Mouse (Mus musculus) testis, adult 2 months (tissue): ENCODE results near the gene Rnf217. TPM values are rescaled to one million over a fixed set of nuclear protein-coding genes. Genes with fewer than 3 reads are reported as not detected.

Experiments
- H3K27ac ChIP-seq: fragments of 200-500 bp; 2 replicates; pipeline ENCODE4 v1.5.1; 2012; ENCODE audit warnings: low read depth, low read length; ENCODE audit not compliant: control insufficient read depth, insufficient read depth
- H3K27me3 ChIP-seq: fragments of 200-500 bp; 2 replicates; pipeline ENCODE4 v1.6.1; 2012; ENCODE audit warnings: mild to moderate bottlenecking, low read length, moderate library complexity; ENCODE audit not compliant: control insufficient read depth, insufficient read depth
- H3K36me3 ChIP-seq: fragments of 200-500 bp; 2 replicates; pipeline ENCODE4 v1.6.1; 2012; ENCODE audit warnings: mild to moderate bottlenecking, low read length; ENCODE audit not compliant: control insufficient read depth, insufficient read depth
- H3K4me1 ChIP-seq: fragments of 200-500 bp; 2 replicates; pipeline ENCODE4 v1.6.1; 2012; ENCODE audit warnings: low read length; ENCODE audit not compliant: control insufficient read depth, insufficient read depth
- H3K4me3 ChIP-seq: fragments of 200-500 bp; 2 replicates; pipeline ENCODE4 v1.5.1; 2012; ENCODE audit warnings: low read depth, mild to moderate bottlenecking, low read length, moderate library complexity, mixed read lengths; ENCODE audit not compliant: control insufficient read depth
- CTCF ChIP-seq: fragments of 200-500 bp; IDR thresholded peaks from 2 replicates; pipeline ENCODE4 v1.5.1; 2012; ENCODE audit warnings: low read depth, mild to moderate bottlenecking, inconsistent platforms, low read length, moderate library complexity; ENCODE audit not compliant: control insufficient read depth, insufficient read depth, insufficient replicate concordance
- POLR2A ChIP-seq: fragments of 200-500 bp; IDR thresholded peaks from 2 replicates; pipeline ENCODE4 v1.6.1; 2012; ENCODE audit warnings: low read depth, mild to moderate bottlenecking, inconsistent platforms, low read length, moderate library complexity; ENCODE audit not compliant: control insufficient read depth
- polyA plus RNA-seq: library from polyadenylated mRNA; depleted of rRNA; stranded (reverse); fragments of >200 nt; gene quantifications from 2 replicates; pipeline ENCODE4 v1.2.3, GENCODE M21; 2012

Gene Rnf217
- polyA plus RNA-seq, 1 experiment = 0.64 TPM

DNA sequence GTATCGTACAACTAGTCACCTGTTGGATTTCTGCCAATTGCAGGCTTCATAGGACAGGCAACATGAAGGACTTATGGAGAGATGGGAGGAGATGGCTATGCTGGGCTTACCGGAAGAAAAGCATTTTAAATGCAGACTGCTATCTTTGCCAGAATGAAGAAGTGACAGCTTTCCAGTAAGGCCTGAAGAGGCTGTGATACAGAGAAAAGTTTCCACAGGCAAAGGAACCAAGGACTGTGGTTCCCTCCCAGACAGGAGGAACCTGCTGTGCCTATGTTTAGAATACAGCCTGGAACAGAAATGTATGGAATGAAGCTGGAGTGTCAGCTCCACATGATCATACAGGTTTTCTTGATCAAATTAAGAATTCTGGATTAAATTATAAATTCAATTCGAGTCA, 70.3 kb downstream of the Rnf217 start:
- no peak overlapping the region for H3K27ac ChIP-seq
- H3K4me3 ChIP-seq = no peak overlapping the region
- no peaks in the 10 kb centered on the region for H3K27me3 ChIP-seq
- H3K4me1 ChIP-seq = no peaks in the 10 kb centered on the region
- H3K36me3 ChIP-seq = no peaks in the 10 kb centered on the region
- TF ChIP-seq POLR2A = no peak
- no peak for TF ChIP-seq CTCF

DNA sequence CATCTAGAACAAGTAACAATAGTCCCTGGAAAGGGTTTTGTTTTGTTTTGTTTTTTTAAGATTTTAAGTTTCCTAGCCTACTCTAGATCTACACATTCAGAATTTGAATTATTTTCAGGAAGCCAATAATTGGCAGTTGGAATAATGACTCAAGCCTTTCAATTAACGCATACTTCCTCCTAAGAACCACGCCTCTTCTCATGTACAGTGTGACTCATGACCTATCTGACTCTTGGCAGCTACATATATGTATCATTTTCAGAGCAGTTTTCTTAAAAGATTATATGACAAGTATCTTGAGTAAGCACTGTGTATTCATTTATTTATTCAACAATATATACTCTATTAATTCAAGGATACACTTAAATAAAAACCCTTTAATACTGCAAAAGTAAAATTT, 70.7 kb downstream of the Rnf217 start:
- Histone ChIP-seq H3K27me3 (no peaks in the 10 kb centered on the region), H3K36me3 (no peaks in the 10 kb centered on the region), H3K4me3 (no peak overlapping the region), H3K4me1 (no peaks in the 10 kb centered on the region), H3K27ac (no peak overlapping the region)
- no peak for TF ChIP-seq CTCF
- no peak for TF ChIP-seq POLR2A

GRCm38 (mm10) chr10:31537213-31537612, 71.8 kb downstream of the Rnf217 start:
- Histone ChIP-seq H3K4me1 (no peaks in the 10 kb centered on the region), H3K27me3 (no peaks in the 10 kb centered on the region), H3K36me3 (no peaks in the 10 kb centered on the region), H3K27ac (no peak overlapping the region), H3K4me3 (no peak overlapping the region)
- TF ChIP-seq CTCF (no peak), POLR2A (no peak)

DNA sequence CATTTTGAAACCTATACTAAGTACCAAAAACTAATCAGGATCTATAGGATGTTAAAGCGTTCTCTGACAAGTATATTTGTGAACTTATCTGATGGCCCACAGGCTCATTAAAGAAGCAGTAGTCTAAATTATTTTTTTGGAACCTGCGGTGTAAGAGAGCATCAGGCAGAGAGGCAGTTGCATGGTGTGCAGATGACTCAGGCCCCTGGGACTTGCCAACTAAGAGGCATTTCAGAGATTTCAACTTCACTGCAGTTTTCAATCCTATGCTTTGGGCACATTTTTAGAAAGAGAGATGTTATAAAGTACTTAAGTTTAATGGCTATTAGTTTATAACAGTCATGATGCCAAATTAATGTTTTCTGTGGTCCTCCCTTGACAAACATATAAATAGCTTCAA, 73.9 kb downstream of the Rnf217 start:
- Histone ChIP-seq H3K4me3 (no peak overlapping the region), H3K36me3 (no peaks in the 10 kb centered on the region), H3K27ac (no peak overlapping the region), H3K4me1 (no peaks in the 10 kb centered on the region), H3K27me3 (no peaks in the 10 kb centered on the region)
- no peak for TF ChIP-seq POLR2A
- no peak for TF ChIP-seq CTCF

DNA sequence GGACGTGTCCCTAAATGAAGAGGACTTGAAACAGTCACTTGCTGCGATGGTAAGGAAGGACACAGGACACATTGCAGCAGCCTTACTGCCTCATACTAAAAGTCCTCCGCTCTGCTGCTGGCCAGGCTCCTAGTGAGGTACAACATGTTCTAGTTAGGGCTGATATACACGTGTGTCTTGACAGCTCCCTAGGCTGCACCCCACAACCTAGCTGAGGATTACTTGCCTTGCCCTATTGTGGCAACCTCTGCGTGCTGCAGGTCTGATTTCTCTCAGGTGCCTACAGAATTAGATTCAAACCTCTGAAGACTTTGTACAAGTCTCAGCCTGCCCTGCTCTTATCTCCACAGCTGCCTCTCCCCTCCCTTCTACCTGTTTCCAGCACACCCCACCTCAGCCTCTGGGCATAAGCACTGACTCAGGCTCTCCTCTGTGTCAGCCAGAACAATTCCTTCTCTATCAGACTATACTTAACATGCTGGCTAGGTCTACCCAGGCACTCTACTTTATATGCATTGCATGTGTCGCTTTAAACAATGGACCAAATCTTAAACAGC, 75.6 kb downstream of the Rnf217 start:
- Histone ChIP-seq H3K36me3 (no peaks in the 10 kb centered on the region), H3K27me3 (no peaks in the 10 kb centered on the region), H3K4me1 (no peaks in the 10 kb centered on the region), H3K4me3 (no peak overlapping the region), H3K27ac (no peak overlapping the region)
- TF ChIP-seq CTCF (no peak), POLR2A (no peak)

DNA sequence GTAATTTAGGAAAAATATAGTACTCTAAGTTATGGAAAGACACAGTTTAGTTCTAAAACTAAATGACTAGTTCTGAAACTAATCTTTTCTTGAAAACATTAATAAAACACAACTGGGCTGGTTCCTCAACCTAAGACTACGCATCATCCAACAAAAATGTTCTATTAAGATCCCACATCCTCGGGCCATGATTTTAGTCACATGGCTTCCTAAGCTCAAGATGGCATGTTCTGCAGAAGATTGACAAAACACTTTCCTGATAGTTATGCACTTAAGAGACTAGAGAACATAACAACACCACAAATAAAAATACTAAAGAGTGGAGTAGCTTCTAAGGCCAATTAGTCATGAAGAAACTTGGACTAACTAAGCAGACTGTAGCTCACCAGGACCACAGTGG, 76.2 kb downstream of the Rnf217 start:
- H3K36me3 ChIP-seq = no peaks in the 10 kb centered on the region
- H3K27ac ChIP-seq = no peak overlapping the region
- no peak overlapping the region for H3K4me3 ChIP-seq
- no peaks in the 10 kb centered on the region for H3K4me1 ChIP-seq
- H3K27me3 ChIP-seq = no peaks in the 10 kb centered on the region
- TF ChIP-seq CTCF (no peak), POLR2A (no peak)

DNA sequence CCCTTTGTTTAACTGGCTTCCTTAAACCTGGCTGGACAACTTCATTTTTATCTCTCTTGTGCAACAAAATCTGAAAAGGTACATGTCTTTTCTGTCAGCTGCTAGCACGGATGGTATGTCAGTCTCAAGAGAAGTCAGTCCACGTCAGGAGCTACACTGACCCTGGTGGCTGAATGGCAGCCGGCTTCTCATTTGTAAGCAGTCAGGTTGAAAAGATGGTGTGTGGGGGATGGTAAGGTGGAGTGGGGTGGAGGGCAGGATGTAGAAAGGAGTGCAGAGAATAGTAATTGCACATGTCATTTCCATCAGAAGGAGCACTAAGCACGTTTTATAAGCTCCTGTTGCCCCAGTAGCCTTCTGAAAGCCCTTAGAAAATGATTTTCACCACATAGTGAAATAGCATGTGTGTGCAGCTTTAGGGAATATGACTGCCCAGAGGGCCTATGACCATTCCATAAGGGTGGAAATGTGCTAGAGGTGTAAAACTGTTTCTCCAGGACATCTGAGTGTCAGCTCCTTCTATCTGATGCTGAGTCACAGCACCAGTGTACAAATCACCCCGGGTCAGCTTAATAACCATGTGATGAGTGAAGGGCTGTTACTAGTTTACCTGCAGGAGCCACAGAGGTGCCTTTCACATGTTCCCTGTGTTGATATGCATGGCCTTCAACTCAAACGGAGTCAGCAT, 80.5 kb downstream of the Rnf217 start:
- Histone ChIP-seq H3K36me3 (no peaks in the 10 kb centered on the region), H3K4me1 (no peaks in the 10 kb centered on the region), H3K4me3 (no peak overlapping the region), H3K27ac (no peak overlapping the region), H3K27me3 (no peaks in the 10 kb centered on the region)
- TF ChIP-seq POLR2A (no peak), CTCF (no peak)

DNA sequence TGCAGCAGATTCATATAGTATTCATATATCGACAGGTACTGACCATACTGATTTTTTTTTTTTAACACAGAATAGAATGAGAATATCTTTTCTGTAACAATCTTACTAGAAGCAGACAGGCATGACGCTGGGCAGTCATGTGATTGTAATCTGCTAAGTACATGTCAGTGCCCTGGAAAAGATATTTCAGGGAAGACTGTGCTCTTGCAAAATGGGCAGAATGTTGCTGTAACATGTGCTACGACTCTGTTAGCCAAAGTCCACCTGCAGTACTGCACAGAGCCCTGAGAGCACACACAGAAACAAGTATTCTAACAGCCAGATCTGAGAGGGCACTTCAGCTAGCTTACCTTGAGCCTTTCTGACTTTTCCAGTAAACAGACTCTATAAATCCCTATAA, 83.3 kb downstream of the Rnf217 start:
- no peak overlapping the region for H3K27ac ChIP-seq
- H3K4me1 ChIP-seq = no peaks in the 10 kb centered on the region
- no peaks in the 10 kb centered on the region for H3K36me3 ChIP-seq
- no peak overlapping the region for H3K4me3 ChIP-seq
- no peak for TF ChIP-seq POLR2A
- TF ChIP-seq CTCF = no peak
- no peaks in the 10 kb centered on the region for H3K27me3 ChIP-seq
